Mouse (Mus musculus) MEL (cell line): Measurements from ENCODE around the gene Spry2. TPM values are rescaled to one million over a fixed set of nuclear protein-coding genes. Genes with fewer than 3 reads are reported as not detected.

Source experiments
- DNase-seq: peaks from one replicate; pipeline ENCODE4 v3.0.0; 2011; ENCODE audit warnings: low read depth, low spot score
- H3K27ac ChIP-seq: 2 replicates; pipeline ENCODE4 v1.5.1; 2012; ENCODE audit warnings: low read depth, mild to moderate bottlenecking, control low read depth, low read length, moderate library complexity; ENCODE audit not compliant: control insufficient read depth
- H3K27me3 ChIP-seq, 2 experiments: fragments of 150-350 bp in 1 of 2; sonication (generic) in 1 of 2; 2 replicates each; pipeline ENCODE4 v1.6.1; 2012; ENCODE audit warnings: low read length in 2 of 2, mild to moderate bottlenecking in 2 of 2, improper control_type of control experiment in 1 of 2, moderate library complexity in 1 of 2; ENCODE audit not compliant: insufficient read depth in 2 of 2, control insufficient read depth in 1 of 2
- H3K36me3 ChIP-seq, 2 experiments: 2 replicates each; pipeline ENCODE4 v1.6.1; 2012 to 2014; ENCODE audit warnings: low read length in 2 of 2, improper control_type of control experiment in 1 of 2, inconsistent platforms in 1 of 2, mild to moderate bottlenecking in 1 of 2; ENCODE audit not compliant: insufficient read depth in 2 of 2, control insufficient read depth in 1 of 2
- H3K4me1 ChIP-seq, 2 experiments: fragments of 150-350 bp in 1 of 2; sonication (generic) in 1 of 2; 2 replicates each; pipeline ENCODE4 v1.6.1; 2012; ENCODE audit warnings: low read length in 2 of 2, improper control_type of control experiment in 1 of 2, mild to moderate bottlenecking in 1 of 2; ENCODE audit not compliant: insufficient read depth in 2 of 2, control insufficient read depth in 1 of 2
- H3K4me3 ChIP-seq, 2 experiments: fragments of 150-350 bp in 1 of 2; sonication (generic) in 1 of 2; 2 replicates each; pipeline ENCODE4 v1.5.1; 2012; ENCODE audit warnings: low read depth in 2 of 2, low read length in 2 of 2, mild to moderate bottlenecking in 2 of 2, moderate library complexity in 2 of 2, control low read depth in 1 of 2, improper control_type of control experiment in 1 of 2; ENCODE audit not compliant: control insufficient read depth in 1 of 2, insufficient read depth in 1 of 2
- H3K79me2 ChIP-seq: 2 replicates; pipeline ENCODE4 v1.6.1; 2012; ENCODE audit warnings: mild to moderate bottlenecking, low read length, moderate library complexity; ENCODE audit not compliant: control insufficient read depth, poor library complexity, insufficient read depth
- H3K9ac ChIP-seq: 2 replicates; pipeline ENCODE4 v1.6.1; 2012; ENCODE audit warnings: low read depth, mild to moderate bottlenecking, control low read depth, low read length, moderate library complexity; ENCODE audit not compliant: control insufficient read depth, poor library complexity, severe bottlenecking
- H3K9me3 ChIP-seq: fragments of 150-350 bp; sonication (generic); replicated peaks from 2 replicates; pipeline ENCODE4 v1.6.1; 2012; ENCODE audit warnings: mild to moderate bottlenecking, low read length, improper control_type of control experiment, moderate library complexity; ENCODE audit not compliant: insufficient read depth
- CHD2 ChIP-seq: IDR thresholded peaks from 2 replicates; pipeline ENCODE4 v1.6.1; 2011; ENCODE audit warnings: low read length, improper control_type of control experiment
- EP300 ChIP-seq, 2 experiments: IDR thresholded peaks; 2 replicates each; pipeline ENCODE4 v1.6.1; 2011; ENCODE audit warnings: improper control_type of control experiment in 2 of 2, low read length in 2 of 2, low read depth in 1 of 2, mild to moderate bottlenecking in 1 of 2
- GABPA ChIP-seq: IDR thresholded peaks from 2 replicates; pipeline ENCODE4 v1.6.1; 2012; ENCODE audit warnings: low read depth, mild to moderate bottlenecking, inconsistent platforms, low read length, improper control_type of control experiment, moderate library complexity
- GATA1 ChIP-seq: IDR thresholded peaks from 2 replicates; pipeline ENCODE4 v1.6.1; 2011; ENCODE audit warnings: low read depth, low read length, improper control_type of control experiment
- HCFC1 ChIP-seq: IDR thresholded peaks from 2 replicates; pipeline ENCODE4 v1.6.1; 2012; ENCODE audit warnings: low read depth, mild to moderate bottlenecking, inconsistent platforms, low read length, improper control_type of control experiment, moderate library complexity
- MAX ChIP-seq: IDR thresholded peaks from 2 replicates; pipeline ENCODE4 v1.6.1; 2011; ENCODE audit warnings: low read length, improper control_type of control experiment
- MYC ChIP-seq: IDR thresholded peaks from 2 replicates; pipeline ENCODE4 v1.6.1; 2011; ENCODE audit warnings: low read depth, mild to moderate bottlenecking, low read length, improper control_type of control experiment, moderate library complexity
- NRF1 ChIP-seq: IDR thresholded peaks from 2 replicates; pipeline ENCODE4 v1.6.1; 2014; ENCODE audit warnings: low read depth, mild to moderate bottlenecking, inconsistent platforms, low read length, improper control_type of control experiment, moderate library complexity; ENCODE audit not compliant: poor library complexity, insufficient read depth, severe bottlenecking
- SIN3A ChIP-seq: IDR thresholded peaks from 2 replicates; pipeline ENCODE4 v1.6.1; 2012; ENCODE audit warnings: low read length, improper control_type of control experiment, inconsistent platforms
- TBP ChIP-seq: IDR thresholded peaks from 2 replicates; pipeline ENCODE4 v1.8.0; 2011; ENCODE audit warnings: low read depth, low read length, improper control_type of control experiment
- USF1 ChIP-seq: IDR thresholded peaks from 2 replicates; pipeline ENCODE4 v1.6.1; 2014; ENCODE audit warnings: low read depth, mild to moderate bottlenecking, inconsistent platforms, low read length, improper control_type of control experiment, moderate library complexity
- USF2 ChIP-seq, 2 experiments: IDR thresholded peaks; 2 replicates each; pipeline ENCODE4 v1.6.1; 2011 to 2012; ENCODE audit warnings: improper control_type of control experiment in 2 of 2, low read length in 2 of 2, borderline replicate concordance in 1 of 2, inconsistent platforms in 1 of 2, low read depth in 1 of 2, mild to moderate bottlenecking in 1 of 2; ENCODE audit not compliant: insufficient read depth in 1 of 2
- ZKSCAN1 ChIP-seq: IDR thresholded peaks from 2 replicates; pipeline ENCODE4 v1.6.1; 2012; ENCODE audit warnings: low read depth, mild to moderate bottlenecking, inconsistent platforms, low read length, improper control_type of control experiment, moderate library complexity
- ZMIZ1 ChIP-seq: IDR thresholded peaks from 2 replicates; pipeline ENCODE4 v1.6.1; 2012; ENCODE audit warnings: low read depth, mild to moderate bottlenecking, inconsistent platforms, low read length, improper control_type of control experiment, moderate library complexity
- polyA plus RNA-seq, 2 experiments: library from polyadenylated mRNA; stranded (reverse) in 1 of 2; unstranded in 1 of 2; fragments of >175 nt in 1 of 2; fragments of >200 nt in 1 of 2; gene quantifications; 2 replicates each; pipeline versions ENCODE4 v1.2.1 to v1.2.4; 2012; ENCODE audit warnings: low replicate concordance in 2 of 2, low read depth in 1 of 2; ENCODE audit not compliant: insufficient read length in 2 of 2, insufficient read depth in 1 of 2, missing spikeins in 1 of 2
- total RNA-seq: library from RNA; depleted of rRNA; stranded (reverse); fragments of 300-350 nt; gene quantifications from 2 replicates; pipeline ENCODE4 v1.2.3, GENCODE M21; 2012

Spry2 gene
- total and polyA plus RNA-seq, 3 experiments: 0.07 TPM; not detected in 2

GRCm38 (mm10) chr14:105898266-105899111 lies 1.9 kb upstream of the Spry2 start:
- H3K27me3 ChIP-seq: no peaks in the 10 kb centered on the region
- no peak overlapping the region for H3K4me3 ChIP-seq
- H3K9ac ChIP-seq: no peak overlapping the region
- H3K79me2 ChIP-seq: no peaks in the 10 kb centered on the region
- H3K27ac ChIP-seq: no peak overlapping the region
- H3K36me3 ChIP-seq: no peaks in the 10 kb centered on the region
- no peak for TF ChIP-seq TBP
- TF ChIP-seq MYC: no peak
- TF ChIP-seq, all 39 proteins: peak for 0
- DNase-seq: no peak
- Histone ChIP-seq H3K9me3 (no peaks in the 10 kb centered on the region), H3K4me1 (no peaks in the 10 kb centered on the region)

- Histone ChIP-seq H3K9me3 (no peaks in the 10 kb centered on the region), H3K27ac (no peak overlapping the region), H3K36me3 (no peaks in the 10 kb centered on the region), H3K9ac (no peak overlapping the region), H3K4me1 (no peaks in the 10 kb centered on the region), H3K27me3 (no peaks in the 10 kb centered on the region), H3K4me3 (no peak overlapping the region), H3K79me2 (no peaks in the 10 kb centered on the region)
- DNase-seq: no peak
- TF ChIP-seq USF1 (no peak), GABPA (no peak), ZKSCAN1 (no peak), EP300 (IDR thresholded peaks at IDR 0.05; ENCODE audit: low read depth in 1 of 2, low read length in 2 of 2) (no peak), MAX (no peak), GATA1 (no peak), NRF1 (no peak), SIN3A (no peak), MYC (no peak), CHD2 (no peak), USF2 (IDR thresholded peaks at IDR 0.05; ENCODE audit: borderline replicate concordance in 1 of 2, insufficient read depth in 1 of 2, low read depth in 1 of 2, low read length in 2 of 2) (no peak), HCFC1 (no peak), ZMIZ1 (no peak)
These were observed 1.0 kb upstream of the Spry2 start for GRCm38 (mm10) chr14:105897569-105898101.
